Mouse (Mus musculus) CH12.LX (cell line): ENCODE results near the gene Syne1.
"Not testable (repeated sequence)": the region's sequence is repeated elsewhere in the genome, so short reads cannot be mapped to it uniquely, and the experiment has no call there.

Source experiments
- CHD2 ChIP-seq: IDR thresholded peaks from 2 replicates; pipeline ENCODE4 v1.6.1; 2011; ENCODE audit warnings: low read length, improper control_type of control experiment
- CTCF ChIP-seq, 2 experiments: IDR thresholded peaks in 1 of 2; conservative IDR thresholded peaks in 1 of 2; 2 replicates each; pipeline ENCODE4 v1.5.1; 2011 to 2012; ENCODE audit warnings: low read depth in 2 of 2, low read length in 2 of 2, improper control_type of control experiment in 1 of 2, inconsistent platforms in 1 of 2, mild to moderate bottlenecking in 1 of 2, moderate library complexity in 1 of 2
- MAX ChIP-seq: IDR thresholded peaks from 2 replicates; pipeline ENCODE4 v1.6.1; 2011; ENCODE audit warnings: low read length, improper control_type of control experiment
- MEF2A ChIP-seq: IDR thresholded peaks from 2 replicates; pipeline ENCODE4 v1.6.1; 2014; ENCODE audit warnings: low read depth, mild to moderate bottlenecking, inconsistent platforms, low read length, improper control_type of control experiment, borderline replicate concordance
- POLR2A ChIP-seq: IDR thresholded peaks from 2 replicates; pipeline ENCODE4 v1.6.1; 2011; ENCODE audit warnings: low read depth, mild to moderate bottlenecking, improper control_type of control experiment, low read length
- RCOR1 ChIP-seq: conservative IDR thresholded peaks from 2 replicates; pipeline ENCODE4 v1.6.1; 2012; ENCODE audit warnings: low read depth, mild to moderate bottlenecking, inconsistent platforms, low read length, improper control_type of control experiment
- TBP ChIP-seq: conservative IDR thresholded peaks from 2 replicates; pipeline ENCODE4 v1.6.1; 2011; ENCODE audit warnings: low read depth, low read length, improper control_type of control experiment
- UBTF ChIP-seq: IDR thresholded peaks from 2 replicates; pipeline ENCODE4 v1.6.1; 2012; ENCODE audit warnings: low read depth, mild to moderate bottlenecking, inconsistent platforms, low read length, improper control_type of control experiment, moderate library complexity
- ZMIZ1 ChIP-seq: IDR thresholded peaks from 2 replicates; pipeline ENCODE4 v1.6.1; 2012; ENCODE audit warnings: low read depth, mild to moderate bottlenecking, inconsistent platforms, low read length, improper control_type of control experiment

DNA sequence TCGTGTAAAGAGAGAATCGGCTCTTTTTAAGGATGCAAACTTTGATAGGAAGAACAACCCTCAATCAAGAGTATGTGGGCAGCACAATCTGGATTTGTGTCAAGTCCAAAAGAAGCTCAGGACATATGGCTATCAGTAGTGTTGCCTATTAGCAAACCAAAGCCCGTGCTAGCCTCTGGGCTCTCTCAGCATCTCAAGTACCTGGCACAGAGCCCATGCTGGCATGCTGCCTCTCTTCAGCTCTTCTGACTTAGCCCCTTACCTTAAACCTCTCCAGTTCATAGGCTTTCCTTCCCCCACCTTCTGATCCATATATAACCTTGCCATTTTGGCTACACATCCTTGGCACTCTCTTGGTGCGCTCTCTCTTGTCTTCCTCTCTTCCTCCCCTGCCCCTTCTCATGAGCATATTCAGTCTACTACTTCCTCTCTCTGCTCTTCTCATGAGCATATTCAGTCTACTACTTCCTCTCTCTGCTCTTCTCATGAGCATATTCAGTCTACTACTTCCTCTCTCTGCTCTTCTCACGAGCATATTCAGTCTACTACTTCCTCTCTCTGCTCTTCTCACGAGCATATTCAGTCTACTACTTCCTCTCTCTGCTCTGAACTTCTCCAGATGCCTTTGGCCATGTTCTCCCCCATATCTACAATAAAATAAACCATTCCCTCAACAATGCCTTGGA is 51.5 kb downstream of the Syne1 start:
- TF ChIP-seq POLR2A; MEF2A; TBP; CHD2; CTCF (conservative IDR thresholded peaks at IDR 0.05 in 1 of 2, IDR thresholded peaks at IDR 0.05 in 1 of 2; ENCODE audit: low read depth in 2 of 2, low read length in 2 of 2); UBTF; MAX; ZMIZ1; RCOR1: not testable (repeated sequence)
